Mouse (Mus musculus) limb, embryonic 15.5 days (tissue): ENCODE results near the gene Fam185a. TPM values are rescaled to one million over a fixed set of nuclear protein-coding genes. Genes with fewer than 3 reads are reported as not detected.

Source experiments
- ATAC-seq: fragments of 200-750 bp; cut with Nextera tagmentation; 2 replicates; pipeline ENCODE4 v1.8.0; 2017; ENCODE audit warnings: low read depth, moderate TSS enrichment; ENCODE audit not compliant: insufficient number of reproducible peaks, low FRiP score, low TSS enrichment
- H3K27ac ChIP-seq: fragments of 300-500 bp; sonication (generic); 2 replicates; pipeline ENCODE4 v1.5.1; 2015; ENCODE audit warnings: moderate library complexity, mild to moderate bottlenecking, inconsistent platforms
- H3K27me3 ChIP-seq: fragments of 300-500 bp; sonication (generic); 2 replicates; pipeline ENCODE4 v1.6.1; 2015; ENCODE audit warnings: inconsistent platforms
- H3K36me3 ChIP-seq: fragments of 300-500 bp; sonication (generic); 2 replicates; pipeline ENCODE4 v1.6.1; 2015; ENCODE audit warnings: inconsistent platforms
- H3K4me1 ChIP-seq: fragments of 300-500 bp; sonication (generic); 2 replicates; pipeline ENCODE4 v1.6.1; 2015; ENCODE audit warnings: inconsistent platforms
- H3K4me2 ChIP-seq: fragments of 300-500 bp; sonication (generic); 2 replicates; pipeline ENCODE4 v1.6.1; 2015; ENCODE audit warnings: mild to moderate bottlenecking, inconsistent platforms
- H3K4me3 ChIP-seq: fragments of 300-500 bp; sonication (generic); 2 replicates; pipeline ENCODE4 v1.5.1; 2015; ENCODE audit warnings: mild to moderate bottlenecking, inconsistent platforms
- H3K9ac ChIP-seq: fragments of 300-500 bp; sonication (generic); 2 replicates; pipeline ENCODE4 v1.6.1; 2015; ENCODE audit warnings: inconsistent platforms
- H3K9me3 ChIP-seq: fragments of 300-500 bp; sonication (generic); 2 replicates; pipeline ENCODE4 v1.6.1; 2016; ENCODE audit warnings: inconsistent platforms
- WGBS: fragments of 180-500 bp; shearing (Covaris S2); methylation state at CpG from one replicate; pipeline ENCODE4 v1.1.7; 2015; 5-methylcytosine and 5-hydroxymethylcytosine counted together
- polyA plus RNA-seq: library from polyadenylated mRNA; unstranded; fragments of >200 nt; fragmentation: Nextera tagmentation; extraction: Ambion mirVana; gene quantifications from 2 replicates; pipeline ENCODE4 v1.2.1, GENCODE M21; 2015

The Fam185a gene
- polyA plus RNA-seq, 1 experiment from 2014 or later: 5.4 TPM

GRCm38 (mm10) chr5:21436471-21436975 is 11.8 kb downstream of the Fam185a start:
- ATAC-seq: no peak
- Histone ChIP-seq H3K4me3 (no peak overlapping the region), H3K27ac (no peak overlapping the region), H3K27me3 (no peaks in the 10 kb centered on the region), H3K9ac (no peak overlapping the region), H3K4me1 (peaks cover 19% of the 10 kb centered on the region), H3K36me3 (no peaks in the 10 kb centered on the region; the same call in 1 of the 2 replicates), H3K9me3 (no peaks in the 10 kb centered on the region), H3K4me2 (no peak overlapping the region)
- 62% methylated on average over 8 of the region's 8 CpGs for WGBS

DNA sequence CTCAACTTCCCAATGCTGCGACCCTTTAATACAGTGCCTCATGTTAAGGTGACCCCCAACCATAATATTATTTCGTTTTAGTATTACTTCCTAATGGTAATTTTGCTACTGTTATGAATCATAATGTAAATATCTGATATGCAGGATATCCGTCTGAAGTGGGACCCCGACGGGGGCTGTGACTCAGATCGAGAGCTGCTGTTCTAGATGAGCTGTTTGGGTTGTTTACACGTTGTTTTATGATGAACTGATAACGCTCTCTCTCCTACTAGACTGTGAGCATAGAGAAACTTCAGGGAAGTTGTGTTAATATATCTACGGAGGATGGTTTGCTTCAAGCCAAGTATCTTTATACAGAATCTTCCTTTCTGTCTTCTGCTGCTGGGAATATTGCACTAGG is 13.7 kb downstream of the Fam185a start:
- H3K9me3 ChIP-seq: no peaks in the 10 kb centered on the region
- no peak overlapping the region for H3K27ac ChIP-seq
- H3K4me2 ChIP-seq: no peak overlapping the region
- ATAC-seq: no peak
- no peaks in the 10 kb centered on the region for H3K27me3 ChIP-seq
- H3K4me1 ChIP-seq: peaks cover 22% of the 10 kb centered on the region
- H3K9ac ChIP-seq: no peak overlapping the region
- no peak overlapping the region for H3K4me3 ChIP-seq
- no peaks in the 10 kb centered on the region; the same call in 1 of the 2 replicates for H3K36me3 ChIP-seq
- 90% methylated on average over 9 of the region's 9 CpGs for WGBS

DNA sequence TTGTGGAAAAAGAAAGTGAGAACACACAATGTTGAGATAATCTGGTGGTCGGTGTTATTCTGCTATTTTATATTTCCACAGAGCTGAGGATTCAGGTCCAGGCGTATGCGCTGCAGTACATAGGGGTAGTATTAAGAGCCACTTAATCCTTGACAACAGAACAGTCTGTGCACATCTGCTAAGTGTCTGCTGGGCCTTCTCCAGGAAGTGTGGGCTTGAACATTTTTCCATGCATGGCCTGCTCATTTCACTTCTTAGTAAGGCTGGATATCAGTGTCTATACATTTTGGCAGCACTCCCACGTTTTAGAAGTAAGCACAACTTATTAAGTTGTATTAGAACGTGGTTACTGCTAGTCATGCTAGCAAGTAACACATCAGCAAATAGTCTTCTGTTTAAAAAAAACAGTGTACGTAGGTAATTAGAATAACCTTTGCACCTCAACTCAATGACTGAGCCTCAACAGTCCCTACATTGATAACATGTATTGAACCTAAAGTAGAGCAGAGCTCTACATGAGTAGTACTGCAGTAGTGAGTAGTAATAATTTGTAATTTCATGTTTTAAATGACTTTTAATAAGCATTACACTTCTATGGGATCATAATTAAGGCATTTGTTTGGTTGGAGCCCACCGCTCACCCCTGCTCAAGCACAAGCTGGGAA is 14.8 kb downstream of the Fam185a start:
- 68% methylated on average over 7 of the region's 7 CpGs for WGBS
- Histone ChIP-seq H3K4me1 (peaks cover 20% of the 10 kb centered on the region), H3K4me3 (no peak overlapping the region), H3K9me3 (no peaks in the 10 kb centered on the region), H3K4me2 (no peak overlapping the region), H3K36me3 (no peaks in the 10 kb centered on the region; the same call in 1 of the 2 replicates), H3K27ac (no peak overlapping the region), H3K9ac (no peak overlapping the region), H3K27me3 (no peaks in the 10 kb centered on the region)
- no peak for ATAC-seq

DNA sequence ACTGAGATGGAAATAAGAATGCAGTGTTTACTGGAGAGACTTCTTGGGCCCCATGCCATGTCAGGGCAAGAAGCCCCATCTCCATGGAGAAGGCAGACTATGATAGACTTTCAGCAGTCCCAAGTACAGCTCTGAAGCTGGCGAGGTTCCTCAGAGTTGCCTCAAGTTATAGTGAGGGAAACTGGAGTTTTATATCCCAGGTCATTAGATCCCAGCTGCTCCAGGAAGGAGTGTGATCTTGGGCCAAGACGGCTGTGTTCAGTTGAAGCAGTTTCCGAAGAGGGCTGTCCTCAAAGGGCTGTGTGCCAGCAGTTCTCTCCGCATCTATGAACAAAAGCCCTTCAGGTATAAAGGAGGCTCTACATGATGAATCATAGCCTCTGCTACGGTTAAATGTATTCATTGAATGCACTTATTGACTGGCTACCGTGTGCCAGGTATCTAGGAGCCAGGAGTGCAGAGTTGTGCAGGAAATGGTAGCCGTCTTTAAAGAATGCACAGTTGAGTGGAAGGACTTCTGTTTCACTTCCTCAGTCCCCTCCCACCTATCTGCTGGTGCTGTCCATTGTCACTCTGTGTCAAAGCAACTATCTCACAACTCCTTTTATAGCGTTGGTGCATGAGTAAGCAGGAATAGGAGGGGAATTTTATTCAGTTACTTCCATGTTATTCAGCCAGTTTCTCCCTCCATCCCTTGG is 16.2 kb downstream of the Fam185a start:
- peak; percentile 84 for ATAC-seq
- H3K27me3 ChIP-seq: no peaks in the 10 kb centered on the region
- H3K4me2 ChIP-seq: no peak overlapping the region
- peaks cover 20% of the 10 kb centered on the region for H3K4me1 ChIP-seq
- no peaks in the 10 kb centered on the region for H3K36me3 ChIP-seq
- no peak overlapping the region for H3K9ac ChIP-seq
- peak overlapping the region; percentile 33 for H3K27ac ChIP-seq
- no peaks in the 10 kb centered on the region for H3K9me3 ChIP-seq
- no peak overlapping the region for H3K4me3 ChIP-seq
- WGBS: 35% methylated on average over 8 of the region's 8 CpGs

DNA sequence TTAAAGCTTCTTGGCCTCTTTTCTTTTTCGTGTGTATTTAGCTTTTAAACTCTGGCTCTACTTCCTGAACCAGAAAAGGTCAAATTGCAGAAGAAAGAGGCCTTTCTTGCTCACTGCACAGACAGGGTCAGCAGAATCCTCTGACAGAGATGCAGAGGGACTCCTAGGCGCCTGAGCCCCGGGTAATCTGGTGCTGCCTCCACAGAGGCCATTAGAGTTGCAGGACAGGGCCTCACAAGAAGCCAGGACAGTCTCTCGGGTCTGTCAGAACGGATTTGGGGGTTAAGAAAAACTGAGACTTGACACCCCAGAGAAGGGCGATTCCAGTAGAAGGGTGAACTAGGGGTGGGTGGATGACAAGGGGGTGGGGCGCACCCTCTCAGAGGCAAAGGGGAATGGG is 42.6 kb downstream of the Fam185a start:
- no peaks in the 10 kb centered on the region for H3K9me3 ChIP-seq
- WGBS: 63% methylated on average over 7 of the region's 7 CpGs
- no peak for ATAC-seq
- H3K9ac ChIP-seq: no peak overlapping the region
- no peak overlapping the region for H3K4me2 ChIP-seq
- peak overlapping the region; percentile 50; the same call in 1 of the 2 replicates for H3K27ac ChIP-seq
- no peak overlapping the region for H3K4me3 ChIP-seq
- peaks cover 3% of the 10 kb centered on the region; the same call in 1 of the 2 replicates for H3K4me1 ChIP-seq
- no peaks in the 10 kb centered on the region for H3K27me3 ChIP-seq
- H3K36me3 ChIP-seq: no peaks in the 10 kb centered on the region

- ATAC-seq: no peak
- H3K27ac ChIP-seq: 0 out of 2 replicates have a peak overlapping the region, but pooled peaks have one; percentile 11
- peaks cover 3% of the 10 kb centered on the region; the same call in 1 of the 2 replicates for H3K4me1 ChIP-seq
- no peak overlapping the region for H3K4me3 ChIP-seq
- no peaks in the 10 kb centered on the region for H3K36me3 ChIP-seq
- no peak overlapping the region for H3K9ac ChIP-seq
- no peak overlapping the region for H3K4me2 ChIP-seq
- H3K27me3 ChIP-seq: no peaks in the 10 kb centered on the region
- WGBS: 59% methylated on average over 12 of the region's 12 CpGs
- no peaks in the 10 kb centered on the region for H3K9me3 ChIP-seq
Measured at GRCm38 (mm10) chr5:21468100-21468499, 43.3 kb downstream of the Fam185a start.

DNA sequence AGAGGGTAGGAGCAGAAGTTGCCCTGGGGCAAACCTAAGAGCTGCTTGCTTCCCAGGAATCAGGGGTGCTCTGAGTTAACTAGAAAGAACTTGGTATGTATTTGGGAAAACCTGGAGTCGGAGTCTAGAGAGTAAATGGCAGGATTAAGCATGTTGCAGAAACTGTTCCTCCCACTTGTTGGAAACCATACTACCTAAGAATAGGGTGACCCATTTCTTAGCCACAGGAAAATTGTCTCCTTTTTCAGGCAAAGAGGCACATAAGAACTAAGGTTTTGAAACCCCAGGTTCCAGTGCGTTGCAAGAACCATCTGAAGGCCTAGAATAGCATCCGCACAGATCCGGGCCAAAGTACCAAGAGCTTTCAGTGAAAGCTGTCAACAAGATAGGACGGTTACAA is 53.7 kb downstream of the Fam185a start:
- Histone ChIP-seq H3K27me3 (no peaks in the 10 kb centered on the region), H3K4me1 (peaks cover 4% of the 10 kb centered on the region; the same call in 1 of the 2 replicates), H3K4me2 (no peak overlapping the region), H3K36me3 (no peaks in the 10 kb centered on the region), H3K9ac (no peak overlapping the region), H3K9me3 (no peaks in the 10 kb centered on the region), H3K4me3 (no peak overlapping the region), H3K27ac (no peak overlapping the region)
- 86% methylated on average over 5 of the region's 5 CpGs for WGBS
- ATAC-seq: no peak

GRCm38 (mm10) chr5:21479746-21480145 is 55.0 kb downstream of the Fam185a start:
- no peak for ATAC-seq
- no peak overlapping the region for H3K4me3 ChIP-seq
- no peak overlapping the region for H3K27ac ChIP-seq
- H3K9me3 ChIP-seq: no peaks in the 10 kb centered on the region
- no peaks in the 10 kb centered on the region for H3K36me3 ChIP-seq
- no peaks in the 10 kb centered on the region for H3K27me3 ChIP-seq
- 85% methylated on average over 5 of the region's 5 CpGs for WGBS
- peaks cover 4% of the 10 kb centered on the region; the same call in 1 of the 2 replicates for H3K4me1 ChIP-seq
- H3K4me2 ChIP-seq: no peak overlapping the region
- H3K9ac ChIP-seq: no peak overlapping the region

DNA sequence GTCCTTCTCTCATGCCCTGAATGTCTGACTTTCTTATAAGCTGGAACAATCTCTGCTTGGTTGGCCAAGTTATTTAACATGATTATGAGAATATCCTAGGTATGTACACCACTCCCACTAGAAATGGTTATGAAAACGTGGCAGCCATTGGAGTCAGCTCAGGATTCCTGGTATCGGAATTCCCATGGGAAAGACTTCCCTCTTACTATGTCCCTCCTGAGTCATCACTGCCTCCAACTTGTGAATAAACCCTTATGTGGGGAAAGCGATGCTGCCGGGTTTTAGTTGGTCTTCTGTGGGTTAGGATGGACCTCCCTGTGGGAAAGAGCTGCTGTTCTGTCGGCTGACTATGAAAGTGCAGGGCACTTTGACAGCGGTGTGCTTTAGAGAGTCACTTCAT is 56.8 kb downstream of the Fam185a start:
- no peak overlapping the region for H3K4me3 ChIP-seq
- H3K27ac ChIP-seq: no peak overlapping the region
- no peak for ATAC-seq
- H3K36me3 ChIP-seq: no peaks in the 10 kb centered on the region
- H3K27me3 ChIP-seq: no peaks in the 10 kb centered on the region
- H3K4me2 ChIP-seq: no peak overlapping the region
- H3K9me3 ChIP-seq: no peaks in the 10 kb centered on the region
- peaks cover 14% of the 10 kb centered on the region for H3K4me1 ChIP-seq
- WGBS: 78% methylated on average over 6 of the region's 6 CpGs
- H3K9ac ChIP-seq: no peak overlapping the region

DNA sequence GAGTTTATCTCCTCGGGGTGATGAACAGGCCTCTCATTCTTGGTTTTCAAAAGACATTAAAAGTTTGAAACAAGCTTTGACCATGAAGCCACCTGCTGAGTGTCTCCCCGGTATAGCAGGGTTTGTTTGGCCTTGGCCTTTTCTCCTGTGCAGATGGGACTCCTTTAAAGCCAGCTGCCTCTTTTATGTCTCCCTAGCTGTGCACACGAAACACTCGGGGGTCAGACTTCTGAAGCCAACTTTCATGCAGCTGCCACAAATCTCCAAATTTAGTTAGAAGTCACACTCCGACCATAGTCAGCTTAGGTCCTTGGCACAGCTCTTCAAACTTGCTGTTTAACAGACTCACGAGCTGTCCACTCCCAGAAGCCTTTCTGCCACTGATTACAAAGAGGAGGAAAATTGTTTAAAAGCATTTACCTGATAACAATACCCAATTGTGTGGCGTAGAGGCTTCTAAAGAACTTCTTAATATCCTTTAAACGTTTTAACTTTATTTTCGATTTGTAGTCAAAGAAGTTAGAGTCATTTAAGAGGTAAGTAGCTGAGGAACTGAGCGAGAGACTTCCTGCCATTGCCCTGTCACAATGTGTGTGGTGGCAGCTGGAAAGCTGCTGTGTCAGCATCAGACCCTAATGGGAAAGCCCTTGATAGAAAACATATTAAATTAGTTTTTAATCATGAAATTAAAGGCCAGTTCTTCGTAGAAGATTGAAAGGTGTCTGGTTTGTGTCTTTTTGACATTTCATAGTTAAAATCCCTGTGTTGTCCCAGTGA is 57.9 kb downstream of the Fam185a start:
- Histone ChIP-seq H3K27ac (no peak overlapping the region), H3K36me3 (no peaks in the 10 kb centered on the region), H3K4me2 (no peak overlapping the region), H3K4me3 (no peak overlapping the region), H3K4me1 (peaks cover 22% of the 10 kb centered on the region), H3K9me3 (no peaks in the 10 kb centered on the region), H3K27me3 (no peaks in the 10 kb centered on the region), H3K9ac (no peak overlapping the region)
- 38% methylated on average over 11 of the region's 11 CpGs for WGBS
- no peak for ATAC-seq

GRCm38 (mm10) chr5:21483275-21483674 is 58.5 kb downstream of the Fam185a start:
- H3K4me3 ChIP-seq: no peak overlapping the region
- H3K9me3 ChIP-seq: no peaks in the 10 kb centered on the region
- H3K27me3 ChIP-seq: no peaks in the 10 kb centered on the region
- no peaks in the 10 kb centered on the region for H3K36me3 ChIP-seq
- no peak overlapping the region for H3K9ac ChIP-seq
- no peak overlapping the region for H3K4me2 ChIP-seq
- H3K27ac ChIP-seq: no peak overlapping the region
- peaks cover 24% of the 10 kb centered on the region for H3K4me1 ChIP-seq
- no peak for ATAC-seq
- 37% methylated on average over 8 of the region's 8 CpGs for WGBS
